Mouse (Mus musculus) testis, adult 2 months (tissue): ENCODE data around the gene D430019H16Rik.

Experiments used
- CTCF ChIP-seq: fragments of 200-500 bp; IDR thresholded peaks from 2 replicates; pipeline ENCODE4 v1.5.1; 2012; ENCODE audit warnings: low read depth, mild to moderate bottlenecking, inconsistent platforms, low read length, moderate library complexity; ENCODE audit not compliant: control insufficient read depth, insufficient read depth, insufficient replicate concordance
- POLR2A ChIP-seq: fragments of 200-500 bp; IDR thresholded peaks from 2 replicates; pipeline ENCODE4 v1.6.1; 2012; ENCODE audit warnings: low read depth, mild to moderate bottlenecking, inconsistent platforms, low read length, moderate library complexity; ENCODE audit not compliant: control insufficient read depth

DNA sequence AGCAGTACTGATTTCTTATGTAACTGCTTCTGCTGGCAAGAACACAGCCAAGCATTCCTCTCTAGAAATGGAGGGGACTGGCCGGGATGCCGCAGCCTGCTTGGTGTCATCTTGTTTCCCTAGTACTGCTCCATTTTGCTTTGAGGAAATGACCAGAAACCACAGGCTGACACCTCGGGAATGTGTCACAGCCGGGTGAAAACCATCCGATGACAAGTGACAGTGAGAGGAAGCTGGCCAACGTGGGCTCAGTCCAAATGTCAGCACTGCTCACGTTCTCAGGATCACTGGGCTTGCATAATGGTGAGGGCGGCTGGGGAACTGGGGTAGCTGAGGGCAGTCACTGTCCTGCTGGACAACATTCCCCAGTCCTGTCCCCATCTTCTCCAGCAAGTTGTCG is 75.9 kb downstream of the D430019H16Rik start:
- TF ChIP-seq CTCF: no peak
- no peak for TF ChIP-seq POLR2A
